Mouse (Mus musculus): ENCODE data around the gene Selenoi.
"Not testable (repeated sequence)": the region's sequence is repeated elsewhere in the genome, so short reads cannot be mapped to it uniquely, and the experiment has no call there.

The Selenoi gene

GRCm38 (mm10) chr5:30232271-30232971, at the start of gene Selenoi:
Gene Selenoi, plus strand, starts transcription at chr5:30232581.
- DNase-seq (ENCODE audit: low read depth, low spot score), result peak; percentile 99

GRCm38 (mm10) chr5:30187687-30188485, 44.5 kb upstream of the Selenoi start:
- DNase-seq (ENCODE audit: low read depth, low spot score), result no peak

GRCm38 (mm10) chr5:30192452-30192851, 39.9 kb upstream of the Selenoi start:
- DNase-seq (ENCODE audit: low read depth, low spot score), result no peak

GRCm38 (mm10) chr5:30195340-30195739, 37.0 kb upstream of the Selenoi start:
- DNase-seq (ENCODE audit: low read depth, low spot score), result no peak

- no peak for DNase-seq (ENCODE audit: low read depth, low spot score)
These were observed 34.1 kb upstream of the Selenoi start for GRCm38 (mm10) chr5:30198257-30198656.

GRCm38 (mm10) chr5:30201521-30201920, 30.9 kb upstream of the Selenoi start:
- DNase-seq (ENCODE audit: low read depth, low spot score), result peak; percentile 17

GRCm38 (mm10) chr5:30202221-30202620, 30.2 kb upstream of the Selenoi start:
- no peak for DNase-seq (ENCODE audit: low read depth, low spot score)

GRCm38 (mm10) chr5:30203216-30203885, 29.0 kb upstream of the Selenoi start:
- no peak for DNase-seq (ENCODE audit: low read depth, low spot score)

- no peak for DNase-seq (ENCODE audit: low read depth, low spot score)
These were observed 27.9 kb upstream of the Selenoi start for GRCm38 (mm10) chr5:30204441-30204840.

- no peak for DNase-seq (ENCODE audit: low read depth, low spot score)
These were observed 27.3 kb upstream of the Selenoi start for GRCm38 (mm10) chr5:30205034-30205433.

- DNase-seq (ENCODE audit: low read depth, low spot score), result no peak
These were observed 26.9 kb upstream of the Selenoi start, which contains the start of gene Adgrf3 for GRCm38 (mm10) chr5:30205493-30205892. Gene Adgrf3, minus strand, starts transcription at chr5:30205722.

- peak; percentile 20 for DNase-seq (ENCODE audit: low read depth, low spot score)
These were observed 25.1 kb upstream of the Selenoi start for GRCm38 (mm10) chr5:30207276-30207675.

GRCm38 (mm10) chr5:30210758-30211157, 21.6 kb upstream of the Selenoi start:
- DNase-seq (ENCODE audit: low read depth, low spot score), result not testable (repeated sequence)

- DNase-seq (ENCODE audit: low read depth, low spot score), result peak; percentile 54
These were observed 17.5 kb upstream of the Selenoi start for GRCm38 (mm10) chr5:30214889-30215288.

- DNase-seq (ENCODE audit: low read depth, low spot score), result no peak
These were observed 16.4 kb upstream of the Selenoi start for GRCm38 (mm10) chr5:30215970-30216369.

- DNase-seq (ENCODE audit: low read depth, low spot score), result no peak
These were observed 12.7 kb upstream of the Selenoi start for GRCm38 (mm10) chr5:30219715-30220114.

GRCm38 (mm10) chr5:30220666-30221065, 11.7 kb upstream of the Selenoi start:
- DNase-seq (ENCODE audit: low read depth, low spot score), result no peak

GRCm38 (mm10) chr5:30222681-30223080, 9.7 kb upstream of the Selenoi start:
- DNase-seq (ENCODE audit: low read depth, low spot score), result no peak

GRCm38 (mm10) chr5:30230901-30231300, 1.5 kb upstream of the Selenoi start:
- peak; percentile 62 for DNase-seq (ENCODE audit: low read depth, low spot score)

- no peak for DNase-seq (ENCODE audit: low read depth, low spot score)
These were observed 500 bp upstream of the Selenoi start for GRCm38 (mm10) chr5:30231891-30232270.

GRCm38 (mm10) chr5:30233042-30233441, 661 bp downstream of the Selenoi start:
- DNase-seq (ENCODE audit: low read depth, low spot score), result peak; percentile 29

- no peak for DNase-seq (ENCODE audit: low read depth, low spot score)
These were observed 1.6 kb downstream of the Selenoi start for GRCm38 (mm10) chr5:30233979-30234378.

All from CD4-positive helper T cell, adult 2 months (primary cell).